Mouse (Mus musculus) lung, embryonic 16.5 days (tissue): ENCODE results near the gene Dnase2a. TPM values are rescaled to one million over a fixed set of nuclear protein-coding genes. Genes with fewer than 3 reads are reported as not detected.
A peak's percentile ranks its signal among the peaks of the same experiment; 100 is the strongest.
"Not testable (repeated sequence)": the region's sequence is repeated elsewhere in the genome, so short reads cannot be mapped to it uniquely, and the experiment has no call there.

ENCODE experiments used
- ATAC-seq: fragments of 200-750 bp; cut with Nextera tagmentation; 2 replicates; pipeline ENCODE4 v1.8.0; 2017; ENCODE audit warnings: low read depth, mild to moderate bottlenecking, moderate library complexity
- H3K27ac ChIP-seq: fragments of 300-500 bp; sonication (generic); 2 replicates; pipeline ENCODE4 v1.5.1; 2014; ENCODE audit warnings: mild to moderate bottlenecking, control low read depth, low read length
- H3K27me3 ChIP-seq: fragments of 300-500 bp; sonication (generic); 2 replicates; pipeline ENCODE4 v1.6.1; 2014; ENCODE audit warnings: low read depth, low read length, mixed read lengths; ENCODE audit not compliant: control insufficient read depth, insufficient read depth
- H3K36me3 ChIP-seq: fragments of 300-500 bp; sonication (generic); 2 replicates; pipeline ENCODE4 v1.6.1; 2014; ENCODE audit warnings: low read length; ENCODE audit not compliant: control insufficient read depth, insufficient read depth
- H3K4me1 ChIP-seq: fragments of 300-500 bp; sonication (generic); replicated peaks from 2 replicates; pipeline ENCODE4 v1.6.1; 2014; ENCODE audit warnings: low read length, mixed read lengths; ENCODE audit not compliant: control insufficient read depth, insufficient read depth
- H3K4me2 ChIP-seq: fragments of 300-500 bp; sonication (generic); 2 replicates; pipeline ENCODE4 v1.6.1; 2014; ENCODE audit warnings: low read depth, low read length, control low read depth
- H3K4me3 ChIP-seq: fragments of 300-500 bp; sonication (generic); 2 replicates; pipeline ENCODE4 v1.5.1; 2014; ENCODE audit warnings: mild to moderate bottlenecking, low read length, control low read depth
- H3K9ac ChIP-seq: fragments of 300-500 bp; sonication (generic); 2 replicates; pipeline ENCODE4 v1.6.1; 2014; ENCODE audit warnings: low read length, control low read depth
- H3K9me3 ChIP-seq: fragments of 300-500 bp; sonication (generic); 2 replicates; pipeline ENCODE4 v1.6.1; 2016; ENCODE audit warnings: low read length; ENCODE audit not compliant: control insufficient read depth
- WGBS: fragments of 180-500 bp; shearing (Covaris S2); extraction: QIAGEN DNeasy Blood & Tissue Kit; methylation state at CpG from one replicate; pipeline ENCODE4 v1.1.7; 2014; 5-methylcytosine and 5-hydroxymethylcytosine counted together
- polyA plus RNA-seq: library from polyadenylated mRNA; unstranded; fragments of >200 nt; fragmentation: Nextera tagmentation; extraction: Ambion mirVana; gene quantifications from 2 replicates; pipeline ENCODE4 v1.2.1, GENCODE M21; 2015

The Dnase2a gene
- polyA plus RNA-seq, 1 experiment from 2014 or later = 19.9 TPM

- Histone ChIP-seq H3K27ac (no peak overlapping the region), H3K27me3 (peaks cover 4% of the 10 kb centered on the region; the same call in 1 of the 2 replicates), H3K4me2 (no peak overlapping the region), H3K36me3 (no peaks in the 10 kb centered on the region), H3K4me3 (no peak overlapping the region), H3K9ac (no peak overlapping the region), H3K4me1 (peaks cover 10% of the 10 kb centered on the region), H3K9me3 (no peaks in the 10 kb centered on the region)
- WGBS = 82% methylated on average over 7 of the region's 7 CpGs
- ATAC-seq = no peak
These were observed 4.0 kb upstream of the Dnase2a start for GRCm38 (mm10) chr8:84904351-84904750.

DNA sequence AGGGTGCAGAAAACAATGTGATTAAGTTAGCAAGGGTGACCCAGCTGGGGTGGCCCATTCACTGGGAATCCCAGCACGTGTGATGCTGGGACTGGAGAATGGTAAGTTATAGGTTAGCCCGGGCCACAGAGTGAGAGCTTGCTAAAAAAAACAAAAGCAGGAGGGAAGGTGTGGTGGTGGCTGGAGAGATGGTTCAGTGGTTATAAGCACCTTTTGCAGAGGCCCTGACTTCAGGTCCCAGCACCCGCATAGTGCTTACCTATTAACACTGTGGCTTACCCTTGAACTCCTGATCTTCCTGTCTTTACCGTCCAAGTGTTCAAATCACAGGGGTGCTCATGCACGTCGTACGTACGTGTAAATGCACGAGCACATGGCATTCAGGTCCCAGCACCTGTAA, 1.3 kb upstream of the Dnase2a start:
- Histone ChIP-seq H3K27me3 (peaks cover 9% of the 10 kb centered on the region), H3K9ac (no peak overlapping the region), H3K27ac (no peak overlapping the region), H3K4me3 (no peak overlapping the region), H3K4me2 (no peak overlapping the region), H3K4me1 (peaks cover 11% of the 10 kb centered on the region), H3K36me3 (no peaks in the 10 kb centered on the region), H3K9me3 (no peaks in the 10 kb centered on the region)
- no peak for ATAC-seq
- WGBS = 89% methylated on average over 9 of the region's 9 CpGs

- peaks cover 12% of the 10 kb centered on the region for H3K4me1 ChIP-seq
- WGBS = 59% methylated on average over 8 of the region's 8 CpGs
- no peak for ATAC-seq
- no peaks in the 10 kb centered on the region for H3K36me3 ChIP-seq
- no peak overlapping the region for H3K4me2 ChIP-seq
- H3K9me3 ChIP-seq = no peaks in the 10 kb centered on the region
- no peak overlapping the region for H3K4me3 ChIP-seq
- H3K27me3 ChIP-seq = peaks cover 12% of the 10 kb centered on the region
- no peak overlapping the region for H3K27ac ChIP-seq
- H3K9ac ChIP-seq = no peak overlapping the region
These were observed 867 bp upstream of the Dnase2a start for GRCm38 (mm10) chr8:84907493-84907892.

- not testable (repeated sequence) for H3K9me3 ChIP-seq, H3K36me3 ChIP-seq, H3K27ac ChIP-seq, ATAC-seq
- Histone ChIP-seq H3K27me3 (peaks cover 17% of the 10 kb centered on the region), H3K4me1 (peaks cover 16% of the 10 kb centered on the region), H3K4me2 (peak overlapping the region; percentile 93), H3K9ac (peak overlapping the region; percentile 84; the same call in 1 of the 2 replicates), H3K4me3 (peak overlapping the region; percentile 72)
- WGBS = 29% methylated on average over 6 of the region's 7 CpGs
These were observed 381 bp upstream of the Dnase2a start for GRCm38 (mm10) chr8:84907979-84908378.

DNA sequence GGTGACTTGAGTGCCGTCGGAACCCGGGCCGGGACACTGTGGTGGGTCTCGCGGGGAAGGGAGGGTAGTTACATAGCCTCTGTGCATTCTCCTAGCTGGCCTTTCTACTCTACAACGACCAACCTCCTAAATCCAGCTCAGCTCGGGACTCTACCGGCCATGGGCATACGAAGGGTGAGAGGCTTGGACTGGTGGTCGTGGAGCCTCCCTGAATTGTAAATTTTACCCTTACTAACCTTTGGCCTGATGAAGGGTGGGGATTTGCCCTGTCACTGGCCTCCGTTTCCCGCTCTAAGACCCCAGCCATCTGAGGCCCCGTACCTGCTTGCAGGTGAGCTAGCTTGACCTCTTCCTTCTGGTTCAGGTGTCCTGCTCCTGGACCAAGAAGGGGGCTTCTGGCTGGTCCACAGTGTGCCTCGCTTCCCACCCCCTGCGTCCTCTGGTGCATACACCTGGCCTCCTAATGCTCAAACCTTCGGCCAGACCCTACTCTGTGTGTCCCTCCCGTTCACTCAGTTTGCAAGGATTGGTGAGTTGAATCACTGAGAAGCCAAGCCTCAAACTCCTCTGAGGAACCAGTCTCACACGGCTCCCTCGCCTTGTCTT, 905 bp downstream of the Dnase2a start:
- WGBS = 48% methylated on average over 20 of the region's 20 CpGs
- Histone ChIP-seq H3K4me1 (peaks cover 15% of the 10 kb centered on the region), H3K27ac (no peak overlapping the region), H3K9ac (peak overlapping the region; percentile 84), H3K27me3 (peaks cover 26% of the 10 kb centered on the region), H3K4me2 (peak overlapping the region; percentile 93), H3K4me3 (peak overlapping the region; percentile 72), H3K36me3 (no peaks in the 10 kb centered on the region), H3K9me3 (0 out of 2 replicates have a peak, but pooled peaks cover 3% of the 10 kb centered on the region)
- ATAC-seq = no peak

GRCm38 (mm10) chr8:84909949-84910348, 1.6 kb downstream of the Dnase2a start:
- H3K4me3 ChIP-seq = no peak overlapping the region
- no peaks in the 10 kb centered on the region for H3K36me3 ChIP-seq
- H3K9ac ChIP-seq = no peak overlapping the region
- H3K4me1 ChIP-seq = peaks cover 15% of the 10 kb centered on the region
- 70% methylated on average over 5 of the region's 5 CpGs for WGBS
- H3K27me3 ChIP-seq = peaks cover 26% of the 10 kb centered on the region
- no peak overlapping the region for H3K4me2 ChIP-seq
- no peak overlapping the region for H3K27ac ChIP-seq
- ATAC-seq = no peak
- H3K9me3 ChIP-seq = 0 out of 2 replicates have a peak, but pooled peaks cover 7% of the 10 kb centered on the region

DNA sequence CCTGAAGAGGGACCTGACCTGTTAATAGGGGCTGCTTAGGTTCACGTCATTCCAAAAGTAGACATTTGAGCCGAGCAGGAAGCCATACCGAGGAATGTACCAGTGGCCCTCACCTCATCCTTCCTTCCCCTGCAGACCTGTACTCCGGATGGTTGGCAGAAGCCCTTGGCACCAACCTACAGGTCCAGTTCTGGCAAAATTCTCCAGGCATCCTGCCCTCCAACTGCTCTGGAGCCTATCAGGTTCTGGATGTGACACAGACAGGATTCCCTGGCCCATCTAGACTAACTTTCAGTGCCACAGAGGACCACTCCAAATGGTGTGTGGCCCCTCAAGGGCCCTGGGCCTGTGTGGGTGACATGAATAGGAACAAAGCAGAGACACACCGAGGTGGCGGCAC, 2.2 kb downstream of the Dnase2a start:
- Histone ChIP-seq H3K36me3 (no peaks in the 10 kb centered on the region), H3K4me3 (no peak overlapping the region), H3K27ac (no peak overlapping the region), H3K27me3 (peaks cover 26% of the 10 kb centered on the region), H3K4me1 (peaks cover 15% of the 10 kb centered on the region), H3K4me2 (no peak overlapping the region), H3K9me3 (0 out of 2 replicates have a peak, but pooled peaks cover 7% of the 10 kb centered on the region), H3K9ac (no peak overlapping the region)
- WGBS = 70% methylated on average over 6 of the region's 6 CpGs
- no peak for ATAC-seq

DNA sequence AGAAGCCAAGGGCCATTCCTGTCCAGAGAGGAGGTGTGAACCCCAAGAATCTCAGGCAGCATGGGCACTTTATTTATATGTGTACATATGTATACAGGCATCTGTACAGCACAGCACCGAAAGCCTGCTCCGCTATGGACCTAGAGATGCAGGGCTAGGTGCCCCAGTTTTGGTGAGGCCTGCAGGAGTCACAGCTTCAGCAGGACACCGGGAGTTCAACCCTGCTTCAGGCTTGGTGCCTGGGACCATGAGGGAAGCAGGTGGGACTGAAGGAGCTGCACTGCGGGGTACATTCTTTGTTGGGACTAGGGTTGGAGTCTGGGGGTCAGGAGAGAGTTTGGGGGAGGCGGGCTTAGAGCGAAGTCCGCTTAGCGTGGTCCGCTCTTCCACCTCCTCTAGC, 3.5 kb downstream of the Dnase2a start:
- no peak overlapping the region for H3K9ac ChIP-seq
- peaks cover 15% of the 10 kb centered on the region for H3K4me1 ChIP-seq
- no peak overlapping the region for H3K27ac ChIP-seq
- 76% methylated on average over 9 of the region's 9 CpGs for WGBS
- H3K4me2 ChIP-seq = no peak overlapping the region
- no peak for ATAC-seq
- 0 out of 2 replicates have a peak, but pooled peaks cover 7% of the 10 kb centered on the region for H3K9me3 ChIP-seq
- H3K36me3 ChIP-seq = no peaks in the 10 kb centered on the region
- H3K4me3 ChIP-seq = no peak overlapping the region
- peaks cover 26% of the 10 kb centered on the region for H3K27me3 ChIP-seq

DNA sequence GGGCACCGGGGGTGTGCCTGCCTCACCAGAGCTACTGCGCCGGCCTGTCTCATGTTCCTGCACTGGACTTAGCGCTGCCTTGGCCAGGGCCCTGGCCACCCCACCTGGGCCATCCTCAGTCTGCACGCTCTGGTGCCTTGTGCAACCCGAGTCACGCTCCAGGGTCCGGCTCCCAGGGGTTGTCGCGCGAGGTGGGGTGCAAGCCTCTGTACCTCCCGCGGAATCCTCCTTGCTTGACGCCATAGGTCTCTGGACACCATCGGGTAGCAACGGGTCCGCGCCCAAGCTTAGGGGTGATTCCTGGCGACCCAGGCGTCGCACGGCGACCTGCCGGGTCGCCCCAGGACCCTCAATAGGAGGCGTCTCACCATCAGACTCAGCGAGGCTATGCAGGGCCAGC, 4.0 kb downstream of the Dnase2a start:
- 17% methylated on average over 27 of the region's 27 CpGs for WGBS
- H3K9me3 ChIP-seq = 0 out of 2 replicates have a peak, but pooled peaks cover 7% of the 10 kb centered on the region
- no peaks in the 10 kb centered on the region for H3K36me3 ChIP-seq
- H3K4me3 ChIP-seq = peak overlapping the region; percentile 53
- peaks cover 15% of the 10 kb centered on the region for H3K4me1 ChIP-seq
- H3K4me2 ChIP-seq = peak overlapping the region; percentile 75
- ATAC-seq = no peak
- no peak overlapping the region for H3K27ac ChIP-seq
- peaks cover 26% of the 10 kb centered on the region for H3K27me3 ChIP-seq
- H3K9ac ChIP-seq = peak overlapping the region; percentile 60
